Mouse (Mus musculus): Measurements from ENCODE around the gene Gm13278. TPM values are rescaled to one million over a fixed set of nuclear protein-coding genes. Genes with fewer than 3 reads are reported as not detected.
A peak's percentile ranks its signal among the peaks of the same experiment; 100 is the strongest.

Gene Gm13278
- total and polyA plus RNA-seq, 2 experiments from 2014 or later, result not detected

DNA sequence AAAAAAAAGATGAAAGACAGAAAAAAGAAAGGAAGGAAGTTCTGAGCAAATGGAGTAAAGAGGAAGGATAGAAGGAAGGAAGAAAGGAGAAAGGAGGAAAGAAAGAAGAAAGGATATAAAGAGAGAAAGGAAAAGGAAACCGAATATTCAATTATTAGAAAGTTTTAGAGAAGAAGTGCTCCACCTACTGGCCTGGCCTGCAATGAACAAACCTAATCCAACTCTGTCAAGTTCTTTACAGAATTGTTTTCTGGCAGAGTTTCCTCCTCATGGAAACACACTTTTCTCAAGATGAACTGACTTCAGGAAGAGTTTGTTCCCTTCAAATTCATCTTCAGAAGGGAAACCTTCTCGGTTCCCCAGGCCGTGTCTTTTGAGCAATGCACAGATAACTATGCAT lies 47.5 kb downstream of the Gm13278 start:
- DNase-seq (ENCODE audit: low spot score), result no peak
- 32% methylated on average over 3 of the region's 3 CpGs for WGBS

DNA sequence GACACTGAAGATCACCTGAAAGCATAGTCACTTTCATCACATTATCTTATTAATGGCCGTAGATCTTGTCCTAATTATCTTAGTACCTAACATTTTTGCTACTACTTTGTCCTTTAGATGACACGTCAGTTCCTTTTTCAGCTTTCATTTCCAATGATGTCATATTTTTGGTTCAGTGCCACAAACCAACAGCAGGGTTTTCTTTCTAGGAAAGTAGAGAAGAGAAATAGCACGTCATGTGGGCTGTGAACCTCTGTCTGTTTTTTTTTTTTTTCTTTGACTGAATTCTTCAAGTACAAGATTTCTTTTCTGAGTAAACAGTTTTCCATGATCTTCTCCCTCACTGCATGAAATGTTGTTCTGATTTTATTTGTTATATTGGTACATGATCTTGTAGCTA lies 48.7 kb downstream of the Gm13278 start:
- H3K27ac ChIP-seq (ENCODE audit: low read depth), result no peak overlapping the region
- no peak overlapping the region for H3K4me3 ChIP-seq (ENCODE audit: low read depth, low read length)
- DNase-seq (ENCODE audit: low spot score) (no peak), ATAC-seq (ENCODE audit: insufficient read depth, low read depth) (no peak)
- H3K4me1 ChIP-seq (ENCODE audit: control insufficient read depth, insufficient read depth), result no peaks in the 10 kb centered on the region
- no peaks in the 10 kb centered on the region for H3K9me3 ChIP-seq (replicated peaks; ENCODE audit: control insufficient read depth, low read length)
- no peak overlapping the region for H3K9ac ChIP-seq (replicated peaks; ENCODE audit: low read depth, low read length)
- 36% methylated on average over 3 of the region's 3 CpGs for WGBS
- no peaks in the 10 kb centered on the region for H3K36me3 ChIP-seq (replicated peaks; ENCODE audit: control insufficient read depth, insufficient read depth, low read length)
- 0 out of 2 replicates have a peak, but pooled peaks cover 3% of the 10 kb centered on the region for H3K27me3 ChIP-seq (ENCODE audit: control insufficient read depth, insufficient read depth, low read length)
- TF ChIP-seq CTCF (IDR thresholded peaks at IDR 0.05; ENCODE audit: low read depth), result no peak
- TF ChIP-seq EP300 (IDR thresholded peaks at IDR 0.05; ENCODE audit: low read depth), result no peak
- no peak overlapping the region for H3K4me2 ChIP-seq (ENCODE audit: low read depth, low read length)

More for the DNA sequence above, 47.5 kb downstream of the Gm13278 start:
- Histone ChIP-seq H3K27me3 (ENCODE audit: control insufficient read depth, insufficient read depth, low read length) (0 out of 2 replicates have a peak, but pooled peaks cover 3% of the 10 kb centered on the region), H3K4me1 (ENCODE audit: control insufficient read depth, insufficient read depth) (no peaks in the 10 kb centered on the region), H3K9me3 (replicated peaks; ENCODE audit: control insufficient read depth, low read length) (no peaks in the 10 kb centered on the region), H3K27ac (ENCODE audit: low read depth) (no peak overlapping the region), H3K4me3 (ENCODE audit: low read depth, low read length) (no peak overlapping the region), H3K9ac (replicated peaks; ENCODE audit: low read depth, low read length) (no peak overlapping the region), H3K4me2 (ENCODE audit: low read depth, low read length) (no peak overlapping the region), H3K36me3 (replicated peaks; ENCODE audit: control insufficient read depth, insufficient read depth, low read length) (no peaks in the 10 kb centered on the region)
- TF ChIP-seq EP300 (IDR thresholded peaks at IDR 0.05; ENCODE audit: low read depth), result no peak
- peak; percentile 35 for TF ChIP-seq CTCF (IDR thresholded peaks at IDR 0.05; ENCODE audit: low read depth)
- no peak for ATAC-seq (ENCODE audit: insufficient read depth, low read depth)

DNA sequence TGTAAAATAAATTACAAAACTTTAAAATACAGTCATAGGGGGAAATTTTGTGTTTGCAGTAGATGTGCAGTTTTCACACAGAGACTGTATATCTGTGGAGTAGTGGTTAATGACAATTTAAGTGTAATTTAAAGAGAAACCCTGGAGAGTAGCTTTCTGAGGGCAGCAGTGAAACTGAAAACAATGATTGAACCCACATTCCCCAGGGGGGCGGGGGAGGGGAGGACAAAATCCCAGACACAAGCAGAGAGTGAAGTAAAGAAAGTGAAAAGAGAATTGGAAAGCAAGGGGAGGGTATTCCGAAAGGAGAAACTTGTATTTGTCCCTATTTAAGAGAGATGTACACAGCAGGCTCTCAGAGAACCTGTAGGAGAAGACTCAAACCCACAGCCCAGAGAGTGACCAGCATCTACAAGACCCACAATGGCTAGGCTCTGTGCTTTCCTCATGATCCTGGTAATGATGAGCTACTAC lies 50.1 kb downstream of the Gm13278 start, which contains the start of gene Ifna4:
Ifna4 (plus strand) TSS at position 424 of the 474 bp plus-strand sequence.
- 52% methylated on average over 2 of the region's 2 CpGs for WGBS
- TF ChIP-seq EP300 (IDR thresholded peaks at IDR 0.05; ENCODE audit: low read depth) (no peak), CTCF (IDR thresholded peaks at IDR 0.05; ENCODE audit: low read depth) (no peak)

More for the DNA sequence above, 50.1 kb downstream of the Gm13278 start, which contains the start of gene Ifna4:
- Histone ChIP-seq H3K27me3 (ENCODE audit: control insufficient read depth, insufficient read depth, low read length) (0 out of 2 replicates have a peak, but pooled peaks cover 3% of the 10 kb centered on the region), H3K4me2 (ENCODE audit: low read depth, low read length) (no peak within 1 kb of the TSS), H3K4me3 (ENCODE audit: low read depth, low read length) (no peak within 1 kb of the TSS), H3K9me3 (replicated peaks; ENCODE audit: control insufficient read depth, low read length) (no peaks in the 10 kb centered on the region), H3K9ac (replicated peaks; ENCODE audit: low read depth, low read length) (no peak within 1 kb of the TSS), H3K36me3 (replicated peaks; ENCODE audit: control insufficient read depth, insufficient read depth, low read length) (no peaks in the 10 kb centered on the region), H3K27ac (ENCODE audit: low read depth) (no peak within 1 kb of the TSS), H3K4me1 (ENCODE audit: control insufficient read depth, insufficient read depth) (no peaks in the 10 kb centered on the region)
- DNase-seq (ENCODE audit: low spot score) (no peak), ATAC-seq (ENCODE audit: insufficient read depth, low read depth) (no peak)

Other genes starting within 250 kb of the Gm13278 start
Only the 30 nearest of the 31 such genes appear.
- gene Ifna14, start 219.8 kb upstream of the Gm13278 start, total RNA-seq (2014; rRNA removed; ENCODE audit: low replicate concordance), result not detected in 2 replicates
- not detected in 2 replicates for gene Ifna14, start 219.8 kb upstream of the Gm13278 start, polyA plus RNA-seq (2015; fragmentation: Nextera tagmentation; extraction: Ambion mirVana)
- not detected in 2 replicates for gene Ifna9, start 199.2 kb upstream of the Gm13278 start, total RNA-seq (2014; rRNA removed; ENCODE audit: low replicate concordance)
- not detected in 2 replicates for gene Ifna9, start 199.2 kb upstream of the Gm13278 start, polyA plus RNA-seq (2015; fragmentation: Nextera tagmentation; extraction: Ambion mirVana)
- gene Ifna12, start 188.2 kb upstream of the Gm13278 start, total RNA-seq (2014; rRNA removed; ENCODE audit: low replicate concordance), result not detected in 2 replicates
- not detected in 2 replicates for gene Ifna12, start 188.2 kb upstream of the Gm13278 start, polyA plus RNA-seq (2015; fragmentation: Nextera tagmentation; extraction: Ambion mirVana)
- not detected in 2 replicates for gene C87499, start 157.1 kb upstream of the Gm13278 start, total RNA-seq (2014; rRNA removed; ENCODE audit: low replicate concordance)
- not detected in 2 replicates for gene C87499, start 157.1 kb upstream of the Gm13278 start, polyA plus RNA-seq (2015; fragmentation: Nextera tagmentation; extraction: Ambion mirVana)
- not detected in 2 replicates for gene Ifna13, start 147.1 kb upstream of the Gm13278 start, total RNA-seq (2014; rRNA removed; ENCODE audit: low replicate concordance)
- not detected in 2 replicates for gene Ifna13, start 147.1 kb upstream of the Gm13278 start, polyA plus RNA-seq (2015; fragmentation: Nextera tagmentation; extraction: Ambion mirVana)
- gene Ifna16, start 114.6 kb upstream of the Gm13278 start, total RNA-seq (2014; rRNA removed; ENCODE audit: low replicate concordance), result not detected in 2 replicates
- not detected in 2 replicates for gene Ifna16, start 114.6 kb upstream of the Gm13278 start, polyA plus RNA-seq (2015; fragmentation: Nextera tagmentation; extraction: Ambion mirVana)
- not detected in 2 replicates for gene Ifna2, start 107.6 kb upstream of the Gm13278 start, total RNA-seq (2014; rRNA removed; ENCODE audit: low replicate concordance)
- not detected in 2 replicates for gene Ifna2, start 107.6 kb upstream of the Gm13278 start, polyA plus RNA-seq (2015; fragmentation: Nextera tagmentation; extraction: Ambion mirVana)
- gene Ifnab, start 100.2 kb upstream of the Gm13278 start, total RNA-seq (2014; rRNA removed; ENCODE audit: low replicate concordance), result not detected in 2 replicates
- gene Ifnab, start 100.2 kb upstream of the Gm13278 start, polyA plus RNA-seq (2015; fragmentation: Nextera tagmentation; extraction: Ambion mirVana), result not detected in 2 replicates
- 0.69 and 0.81 TPM in 2 replicates for gene Gm26566, start 69.7 kb upstream of the Gm13278 start, total RNA-seq (2014; rRNA removed; ENCODE audit: low replicate concordance)
- 0.52 and 0.66 TPM in 2 replicates for gene Gm26566, start 69.7 kb upstream of the Gm13278 start, polyA plus RNA-seq (2015; fragmentation: Nextera tagmentation; extraction: Ambion mirVana)
- gene Klhl9, start 69.1 kb upstream of the Gm13278 start, total RNA-seq (2014; rRNA removed; ENCODE audit: low replicate concordance), result 115 and 134 TPM in 2 replicates
- 65.9 and 66.7 TPM in 2 replicates for gene Klhl9, start 69.1 kb upstream of the Gm13278 start, polyA plus RNA-seq (2015; fragmentation: Nextera tagmentation; extraction: Ambion mirVana)
- not detected in 2 replicates for gene Gm13271, start 36.7 kb upstream of the Gm13278 start, total RNA-seq (2014; rRNA removed; ENCODE audit: low replicate concordance)
- not detected in 2 replicates for gene Gm13271, start 36.7 kb upstream of the Gm13278 start, polyA plus RNA-seq (2015; fragmentation: Nextera tagmentation; extraction: Ambion mirVana)
- not detected in 2 replicates for gene Gm13283, start 31.4 kb upstream of the Gm13278 start, total RNA-seq (2014; rRNA removed; ENCODE audit: low replicate concordance)
- gene Gm13283, start 31.4 kb upstream of the Gm13278 start, polyA plus RNA-seq (2015; fragmentation: Nextera tagmentation; extraction: Ambion mirVana), result 0.25 and 0.46 TPM in 2 replicates
- gene Gm13290, start 17.7 kb upstream of the Gm13278 start, total RNA-seq (2014; rRNA removed; ENCODE audit: low replicate concordance), result not detected in 2 replicates
- gene Gm13290, start 17.7 kb upstream of the Gm13278 start, polyA plus RNA-seq (2015; fragmentation: Nextera tagmentation; extraction: Ambion mirVana), result 0.20 TPM in 1 of 2 replicates, not detected in the other
- gene Gm13289, start 14.6 kb upstream of the Gm13278 start, total RNA-seq (2014; rRNA removed; ENCODE audit: low replicate concordance), result not detected in 2 replicates
- not detected in 2 replicates for gene Gm13289, start 14.6 kb upstream of the Gm13278 start, polyA plus RNA-seq (2015; fragmentation: Nextera tagmentation; extraction: Ambion mirVana)
- gene Gm13272, start 11.7 kb upstream of the Gm13278 start, total RNA-seq (2014; rRNA removed; ENCODE audit: low replicate concordance), result not detected in 2 replicates
- not detected in 2 replicates for gene Gm13272, start 11.7 kb upstream of the Gm13278 start, polyA plus RNA-seq (2015; fragmentation: Nextera tagmentation; extraction: Ambion mirVana)
- gene Ifnz, start 9.4 kb upstream of the Gm13278 start, total RNA-seq (2014; rRNA removed; ENCODE audit: low replicate concordance), result not detected in 2 replicates
- 0.22 and 0.41 TPM in 2 replicates for gene Ifnz, start 9.4 kb upstream of the Gm13278 start, polyA plus RNA-seq (2015; fragmentation: Nextera tagmentation; extraction: Ambion mirVana)
- not detected in 2 replicates for gene Gm13276, start 5.8 kb upstream of the Gm13278 start, total RNA-seq (2014; rRNA removed; ENCODE audit: low replicate concordance)
- not detected in 2 replicates for gene Gm13276, start 5.8 kb upstream of the Gm13278 start, polyA plus RNA-seq (2015; fragmentation: Nextera tagmentation; extraction: Ambion mirVana)
- not detected in 2 replicates for gene Gm13277, start 2.9 kb upstream of the Gm13278 start, total RNA-seq (2014; rRNA removed; ENCODE audit: low replicate concordance)
- not detected in 2 replicates for gene Gm13277, start 2.9 kb upstream of the Gm13278 start, polyA plus RNA-seq (2015; fragmentation: Nextera tagmentation; extraction: Ambion mirVana)
- gene Gm13275, start 2.9 kb downstream of the Gm13278 start, total RNA-seq (2014; rRNA removed; ENCODE audit: low replicate concordance), result not detected in 2 replicates
- gene Gm13275, start 2.9 kb downstream of the Gm13278 start, polyA plus RNA-seq (2015; fragmentation: Nextera tagmentation; extraction: Ambion mirVana), result not detected in 2 replicates
- gene Gm13279, start 5.8 kb downstream of the Gm13278 start, total RNA-seq (2014; rRNA removed; ENCODE audit: low replicate concordance), result not detected in 2 replicates
- gene Gm13279, start 5.8 kb downstream of the Gm13278 start, polyA plus RNA-seq (2015; fragmentation: Nextera tagmentation; extraction: Ambion mirVana), result not detected in 2 replicates
- gene Gm13285, start 8.1 kb downstream of the Gm13278 start, total RNA-seq (2014; rRNA removed; ENCODE audit: low replicate concordance), result 0.50 and 0.66 TPM in 2 replicates
- 0.78 and 0.85 TPM in 2 replicates for gene Gm13285, start 8.1 kb downstream of the Gm13278 start, polyA plus RNA-seq (2015; fragmentation: Nextera tagmentation; extraction: Ambion mirVana)
- gene Gm13287, start 11.7 kb downstream of the Gm13278 start, total RNA-seq (2014; rRNA removed; ENCODE audit: low replicate concordance), result not detected in 2 replicates
- not detected in 2 replicates for gene Gm13287, start 11.7 kb downstream of the Gm13278 start, polyA plus RNA-seq (2015; fragmentation: Nextera tagmentation; extraction: Ambion mirVana)
- gene Gm13288, start 14.0 kb downstream of the Gm13278 start, total RNA-seq (2014; rRNA removed; ENCODE audit: low replicate concordance), result not detected in 2 replicates
- not detected in 2 replicates for gene Gm13288, start 14.0 kb downstream of the Gm13278 start, polyA plus RNA-seq (2015; fragmentation: Nextera tagmentation; extraction: Ambion mirVana)
- not detected in 2 replicates for gene Ifna7, start 24.7 kb downstream of the Gm13278 start, total RNA-seq (2014; rRNA removed; ENCODE audit: low replicate concordance)
- gene Ifna7, start 24.7 kb downstream of the Gm13278 start, polyA plus RNA-seq (2015; fragmentation: Nextera tagmentation; extraction: Ambion mirVana), result not detected in 2 replicates
- gene Ifna11, start 28.4 kb downstream of the Gm13278 start, total RNA-seq (2014; rRNA removed; ENCODE audit: low replicate concordance), result not detected in 2 replicates
- gene Ifna11, start 28.4 kb downstream of the Gm13278 start, polyA plus RNA-seq (2015; fragmentation: Nextera tagmentation; extraction: Ambion mirVana), result not detected in 2 replicates
- gene Ifna6, start 35.9 kb downstream of the Gm13278 start, total RNA-seq (2014; rRNA removed; ENCODE audit: low replicate concordance), result not detected in 2 replicates
- gene Ifna6, start 35.9 kb downstream of the Gm13278 start, polyA plus RNA-seq (2015; fragmentation: Nextera tagmentation; extraction: Ambion mirVana), result not detected in 2 replicates
- gene Ifna5, start 44.0 kb downstream of the Gm13278 start, total RNA-seq (2014; rRNA removed; ENCODE audit: low replicate concordance), result not detected in 2 replicates
- gene Ifna5, start 44.0 kb downstream of the Gm13278 start, polyA plus RNA-seq (2015; fragmentation: Nextera tagmentation; extraction: Ambion mirVana), result not detected in 2 replicates
- not detected in 2 replicates for gene Ifna4, start 50.3 kb downstream of the Gm13278 start, total RNA-seq (2014; rRNA removed; ENCODE audit: low replicate concordance)
- gene Ifna4, start 50.3 kb downstream of the Gm13278 start, polyA plus RNA-seq (2015; fragmentation: Nextera tagmentation; extraction: Ambion mirVana), result not detected in 2 replicates
- gene Ifna1, start 58.5 kb downstream of the Gm13278 start, total RNA-seq (2014; rRNA removed; ENCODE audit: low replicate concordance), result not detected in 2 replicates
- not detected in 2 replicates for gene Ifna1, start 58.5 kb downstream of the Gm13278 start, polyA plus RNA-seq (2015; fragmentation: Nextera tagmentation; extraction: Ambion mirVana)
- not detected in 2 replicates for gene Ifne, start 88.7 kb downstream of the Gm13278 start, total RNA-seq (2014; rRNA removed; ENCODE audit: low replicate concordance)
- gene Ifne, start 88.7 kb downstream of the Gm13278 start, polyA plus RNA-seq (2015; fragmentation: Nextera tagmentation; extraction: Ambion mirVana), result not detected in 2 replicates

All from heart, postnatal 0 days (tissue).